Mouse (Mus musculus) embryonic fibroblast, embryonic 13.5 days (primary cell): ENCODE results near the gene Adamts17. TPM values are rescaled to one million over a fixed set of nuclear protein-coding genes. Genes with fewer than 3 reads are reported as not detected.
A peak's percentile ranks its signal among the peaks of the same experiment; 100 is the strongest.

Source experiments
- H3K27ac ChIP-seq: 2 replicates; pipeline ENCODE4 v1.5.1; 2012; ENCODE audit warnings: low read length, control low read depth, inconsistent platforms; ENCODE audit not compliant: insufficient read depth
- H3K4me1 ChIP-seq: 2 replicates; pipeline ENCODE4 v1.6.1; 2011; ENCODE audit warnings: low read length; ENCODE audit not compliant: control insufficient read depth, insufficient read depth
- H3K4me3 ChIP-seq: 2 replicates; pipeline ENCODE4 v1.5.1; 2011; ENCODE audit warnings: mild to moderate bottlenecking, control low read depth, low read length; ENCODE audit not compliant: insufficient read depth
- CTCF ChIP-seq: IDR thresholded peaks from 2 replicates; pipeline ENCODE4 v1.5.1; 2011; ENCODE audit warnings: mild to moderate bottlenecking, control low read depth, low read length, moderate library complexity, borderline replicate concordance; ENCODE audit not compliant: insufficient read depth
- POLR2A ChIP-seq: IDR thresholded peaks from 2 replicates; pipeline ENCODE4 v1.6.1; 2011; ENCODE audit warnings: low read depth, mild to moderate bottlenecking, control low read depth, low read length, moderate library complexity
- polyA plus RNA-seq: library from polyadenylated mRNA; stranded (reverse); fragments of >200 nt; gene quantifications from 2 replicates; pipeline ENCODE4 v1.2.4, GENCODE M21; 2011; ENCODE audit warnings: low read depth; ENCODE audit not compliant: missing spikeins, insufficient read length

Gene Adamts17
- polyA plus RNA-seq, 1 experiment: 1.3 TPM

GRCm38 (mm10) chr7:66841165-66841564, 1.6 kb downstream of the Adamts17 start:
- Histone ChIP-seq H3K4me3 (no peak overlapping the region), H3K27ac (no peak overlapping the region), H3K4me1 (no peaks in the 10 kb centered on the region; the same call in 1 of the 2 replicates)
- TF ChIP-seq CTCF: no peak
- TF ChIP-seq POLR2A: no peak

GRCm38 (mm10) chr7:66842021-66842420, 2.5 kb downstream of the Adamts17 start:
- H3K4me3 ChIP-seq: no peak overlapping the region
- no peaks in the 10 kb centered on the region; the same call in 1 of the 2 replicates for H3K4me1 ChIP-seq
- TF ChIP-seq POLR2A: no peak
- TF ChIP-seq CTCF: peak; percentile 69
- peak overlapping the region; percentile 8; the same call in 1 of the 2 replicates for H3K27ac ChIP-seq

GRCm38 (mm10) chr7:66843846-66844245, 4.3 kb downstream of the Adamts17 start:
- Histone ChIP-seq H3K4me3 (no peak overlapping the region), H3K4me1 (no peaks in the 10 kb centered on the region; the same call in 1 of the 2 replicates), H3K27ac (no peak overlapping the region)
- TF ChIP-seq CTCF (no peak), POLR2A (no peak)

- Histone ChIP-seq H3K4me3 (no peak overlapping the region), H3K4me1 (no peaks in the 10 kb centered on the region), H3K27ac (no peak overlapping the region)
- TF ChIP-seq CTCF: no peak
- TF ChIP-seq POLR2A: no peak
Measured at GRCm38 (mm10) chr7:66846582-66846981, 7.0 kb downstream of the Adamts17 start.

GRCm38 (mm10) chr7:66847299-66847698, 7.8 kb downstream of the Adamts17 start:
- Histone ChIP-seq H3K4me3 (no peak overlapping the region), H3K4me1 (no peaks in the 10 kb centered on the region), H3K27ac (no peak overlapping the region)
- no peak for TF ChIP-seq POLR2A
- no peak for TF ChIP-seq CTCF

GRCm38 (mm10) chr7:66849316-66849715, 9.8 kb downstream of the Adamts17 start:
- Histone ChIP-seq H3K4me1 (no peaks in the 10 kb centered on the region), H3K4me3 (no peak overlapping the region), H3K27ac (no peak overlapping the region)
- TF ChIP-seq CTCF (no peak), POLR2A (no peak)

- H3K27ac ChIP-seq: no peak overlapping the region
- H3K4me3 ChIP-seq: no peak overlapping the region
- no peaks in the 10 kb centered on the region for H3K4me1 ChIP-seq
- TF ChIP-seq POLR2A (no peak), CTCF (no peak)
Measured at GRCm38 (mm10) chr7:66852164-66852563, 12.6 kb downstream of the Adamts17 start.

- Histone ChIP-seq H3K4me1 (peaks cover 2% of the 10 kb centered on the region; the same call in 1 of the 2 replicates), H3K27ac (no peak overlapping the region), H3K4me3 (no peak overlapping the region)
- TF ChIP-seq POLR2A: no peak
Measured at GRCm38 (mm10) chr7:66857610-66858009, 18.1 kb downstream of the Adamts17 start.

GRCm38 (mm10) chr7:66858247-66859075, 18.9 kb downstream of the Adamts17 start:
- no peak overlapping the region for H3K4me3 ChIP-seq
- no peak for TF ChIP-seq CTCF
- no peak for TF ChIP-seq POLR2A
- H3K27ac ChIP-seq: no peak overlapping the region
- H3K4me1 ChIP-seq: peaks cover 2% of the 10 kb centered on the region; the same call in 1 of the 2 replicates

GRCm38 (mm10) chr7:66859220-66859619, 19.7 kb downstream of the Adamts17 start:
- H3K4me1 ChIP-seq: peaks cover 2% of the 10 kb centered on the region; the same call in 1 of the 2 replicates
- TF ChIP-seq POLR2A: no peak
- TF ChIP-seq CTCF: no peak
- no peak overlapping the region for H3K4me3 ChIP-seq
- no peak overlapping the region for H3K27ac ChIP-seq
